Mouse (Mus musculus) adipocyte (in vitro differentiated cells): ENCODE measurements around the gene Ppp1r3g.
A peak's percentile ranks its signal among the peaks of the same experiment; 100 is the strongest.
"Not testable (repeated sequence)": the region's sequence is repeated elsewhere in the genome, so short reads cannot be mapped to it uniquely, and the experiment has no call there.

Source experiments
- DNase-seq: peaks from one replicate; pipeline ENCODE4 v3.0.0-alpha.2; 2016; ENCODE audit warnings: low spot score

The Ppp1r3g gene

DNA sequence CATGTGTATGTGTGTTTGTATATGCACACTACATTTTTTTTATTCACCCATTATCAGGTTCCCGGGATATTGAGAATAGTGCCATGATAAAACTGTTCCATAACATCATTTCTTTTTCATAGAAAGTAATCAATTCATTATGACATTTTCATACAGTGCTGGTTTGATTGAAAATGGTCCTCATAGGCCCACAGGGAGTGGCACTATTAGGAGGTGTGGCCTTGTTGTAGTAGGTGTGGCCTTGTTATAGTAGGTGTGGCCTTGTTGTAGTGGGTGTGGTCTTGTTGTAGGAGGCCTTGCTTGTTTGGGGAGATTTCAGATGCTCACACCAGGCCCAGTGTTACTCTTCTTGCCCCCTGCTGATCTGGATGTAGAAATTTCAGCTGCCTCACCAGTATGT, at the start of gene Ppp1r3g:
Ppp1r3g (plus strand) TSS at position 301 of the 400 bp plus-strand sequence.
- no peak for DNase-seq

DNA sequence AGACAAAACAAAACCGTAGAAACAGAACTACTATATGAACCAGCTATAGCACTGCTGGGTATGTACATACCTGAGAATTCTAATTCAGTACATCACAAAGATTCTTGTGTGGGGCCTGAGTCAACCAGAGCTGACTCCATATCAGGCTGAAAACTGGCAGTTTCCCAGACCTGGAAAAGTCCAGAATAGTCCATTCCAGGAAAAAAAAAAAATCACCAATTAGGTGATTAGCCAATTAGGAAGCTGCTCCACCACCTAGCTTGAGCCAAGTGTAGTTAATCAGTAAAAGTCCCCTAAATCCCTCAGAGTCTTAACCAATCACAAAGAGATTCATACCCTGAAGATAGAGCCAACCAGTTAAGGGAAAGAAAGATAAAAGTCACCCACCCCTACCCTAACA, 47.2 kb upstream of the Ppp1r3g start:
- DNase-seq, result no peak

DNA sequence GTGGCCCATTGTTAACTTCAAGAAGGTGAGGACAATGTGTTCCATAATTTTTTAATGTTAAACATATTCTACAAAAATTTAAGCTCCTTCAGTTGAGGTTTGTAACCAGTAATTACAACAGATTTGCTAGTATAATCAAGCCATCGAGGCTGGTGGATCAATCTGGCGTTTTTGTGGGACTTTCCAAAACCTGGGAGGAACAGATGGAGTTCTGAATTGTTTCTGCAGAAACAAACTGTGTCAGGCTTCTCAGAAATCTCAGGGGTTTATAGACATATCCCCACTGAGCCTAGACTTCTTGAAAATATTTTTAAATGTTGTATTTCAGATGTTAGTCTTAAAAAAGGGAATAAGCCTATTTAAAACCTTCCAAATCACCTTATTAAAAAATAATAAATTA, 20.6 kb upstream of the Ppp1r3g start:
- DNase-seq, result no peak

DNA sequence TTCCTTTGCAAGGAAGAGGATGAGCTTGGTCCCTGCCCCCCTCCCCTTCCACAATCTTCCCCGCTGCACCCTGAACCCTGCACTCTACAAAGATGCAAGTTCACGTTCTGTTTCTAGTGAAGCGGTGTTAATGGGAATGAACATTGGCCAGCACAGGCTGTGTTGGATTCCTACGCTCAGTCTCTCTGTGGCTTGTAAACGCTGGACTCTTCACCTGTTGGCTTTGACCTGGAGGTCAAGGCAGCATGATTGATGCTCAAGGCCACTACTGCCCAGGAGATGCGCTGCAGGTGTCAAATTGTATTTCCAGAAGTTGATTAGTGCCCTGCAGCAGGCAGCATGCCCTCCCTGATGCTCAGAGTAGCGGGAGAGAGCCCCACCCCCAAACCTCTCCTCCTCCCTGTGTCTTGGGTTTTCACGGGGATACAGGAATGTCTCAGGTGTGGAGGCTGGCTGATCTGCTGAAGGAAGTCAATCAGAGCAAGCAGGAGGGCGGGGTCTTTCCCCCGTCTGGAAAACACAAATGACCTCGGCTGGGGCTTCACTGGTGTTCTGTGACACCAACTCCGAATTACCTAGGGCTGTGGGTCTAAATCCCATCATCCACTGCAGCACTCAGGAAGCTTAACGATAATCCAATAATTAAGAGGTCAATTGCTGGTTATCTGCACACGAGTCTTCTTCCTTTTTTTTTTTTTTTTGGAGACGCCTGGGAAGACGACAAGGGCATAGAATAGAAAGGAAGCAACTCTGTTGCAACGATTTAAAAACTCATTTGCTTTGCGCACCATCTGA, 18.6 kb upstream of the Ppp1r3g start:
- DNase-seq, result no peak

DNA sequence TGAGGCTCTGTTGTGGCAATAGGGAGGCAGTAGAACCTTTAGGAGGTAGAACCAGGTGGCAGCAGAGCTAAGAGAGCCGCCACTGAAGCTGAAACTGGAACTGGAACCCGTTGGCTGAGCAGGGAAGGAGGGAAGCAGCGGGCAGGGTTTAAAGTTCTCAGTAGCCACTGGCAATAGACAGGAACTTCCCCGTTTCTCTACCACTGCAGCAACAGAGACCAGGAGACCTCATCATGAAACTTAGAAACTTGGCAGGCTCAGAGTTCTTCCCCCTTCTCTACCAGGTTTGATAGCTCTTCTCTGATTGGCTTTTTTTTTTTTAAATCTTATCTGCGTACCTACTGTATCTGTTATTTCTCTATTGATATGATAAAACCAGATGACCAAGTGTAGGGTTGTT, 17.7 kb upstream of the Ppp1r3g start:
- DNase-seq, result no peak

DNA sequence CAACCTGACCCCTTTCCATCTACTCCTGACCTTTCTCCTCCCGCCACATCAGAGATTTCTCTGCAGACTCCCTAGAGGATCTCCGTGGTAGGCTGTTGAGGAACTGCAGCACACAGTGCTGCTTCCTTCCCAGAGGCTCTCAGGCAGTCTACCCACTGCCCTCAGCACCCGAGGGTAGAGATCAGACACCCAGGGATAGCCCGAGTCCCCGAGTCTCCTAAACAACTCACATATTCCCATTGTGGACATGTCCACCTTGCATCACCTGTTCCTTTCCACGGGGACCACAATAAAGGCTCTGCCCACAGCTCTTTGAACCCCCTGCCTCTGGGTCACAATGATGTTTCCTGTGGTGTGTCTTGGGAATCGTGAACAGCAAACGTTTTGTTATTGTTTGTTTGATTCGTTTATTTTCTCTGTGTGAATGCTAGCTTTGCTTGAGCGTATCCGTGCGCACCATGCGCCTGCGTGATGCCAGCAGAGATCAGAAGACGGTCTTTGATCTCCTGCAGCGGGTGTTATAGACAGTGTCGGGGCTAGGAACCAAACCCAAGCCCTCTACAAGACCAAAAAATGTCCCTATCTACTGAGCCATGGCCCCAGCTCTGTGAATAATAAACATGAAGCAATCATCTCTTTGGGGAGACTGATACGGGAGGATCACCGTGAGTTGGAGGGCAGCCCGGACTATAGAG, 11.8 kb upstream of the Ppp1r3g start:
- DNase-seq, result no peak

DNA sequence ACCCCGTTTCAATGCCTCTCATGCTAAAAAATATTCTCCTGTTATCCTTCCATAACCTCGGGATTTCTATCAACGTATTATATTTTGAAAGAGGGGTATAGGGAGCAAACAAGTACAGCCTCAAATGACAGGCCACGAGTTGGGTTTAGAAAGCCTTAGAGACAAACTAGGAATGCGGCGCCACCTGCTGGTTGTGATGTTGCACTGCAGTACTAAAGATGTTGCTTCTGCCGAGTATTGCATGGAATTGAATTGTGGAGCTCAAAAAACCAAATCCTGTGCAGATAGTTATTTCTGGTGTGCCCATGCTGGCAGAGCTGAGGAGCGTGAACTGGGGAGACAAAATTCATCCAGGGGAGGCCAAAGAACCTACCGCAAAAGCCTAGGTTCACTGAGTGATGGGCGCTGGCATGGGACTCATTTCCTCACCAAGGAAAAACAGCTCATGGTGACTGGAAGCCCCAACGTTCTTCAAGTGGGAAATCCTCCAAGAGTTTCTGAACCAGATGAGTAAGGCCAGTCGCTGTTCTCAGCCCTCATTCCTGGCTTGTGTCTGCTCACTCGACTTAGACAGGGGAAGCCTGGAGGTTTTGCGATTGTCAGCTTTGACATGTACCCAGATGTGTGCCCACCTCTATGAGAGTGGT, 11.2 kb upstream of the Ppp1r3g start:
- DNase-seq, result peak; percentile 85

DNA sequence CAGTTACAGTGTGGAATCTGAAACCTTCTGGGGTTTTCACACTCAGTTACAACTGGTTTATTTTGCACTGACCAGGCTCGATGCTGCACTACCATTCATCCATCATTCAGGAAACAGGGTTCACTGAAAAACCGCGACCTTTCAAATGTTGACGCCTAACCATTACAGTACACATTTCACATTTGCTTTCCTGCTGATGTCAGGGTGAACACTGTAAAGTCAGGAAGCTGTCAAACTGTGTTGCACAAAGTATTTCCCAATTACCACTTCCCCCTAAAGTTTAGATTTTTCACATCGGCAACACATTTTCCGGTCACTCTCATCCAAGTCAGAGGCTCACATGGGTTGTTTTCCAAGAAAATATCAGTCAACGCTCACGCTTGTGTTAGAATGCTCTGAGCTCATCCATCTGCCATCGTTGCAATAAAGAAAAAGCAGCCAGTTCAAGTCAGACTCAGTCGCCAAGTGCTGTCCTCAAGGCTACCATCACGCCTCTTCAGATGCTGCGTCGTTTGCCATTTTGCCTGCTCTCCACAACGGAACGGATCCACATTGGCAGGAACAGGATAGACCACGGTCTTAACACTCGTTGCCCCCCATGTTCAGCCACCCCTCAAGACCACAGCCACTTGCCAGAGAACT, 8.7 kb upstream of the Ppp1r3g start:
- no peak for DNase-seq

DNA sequence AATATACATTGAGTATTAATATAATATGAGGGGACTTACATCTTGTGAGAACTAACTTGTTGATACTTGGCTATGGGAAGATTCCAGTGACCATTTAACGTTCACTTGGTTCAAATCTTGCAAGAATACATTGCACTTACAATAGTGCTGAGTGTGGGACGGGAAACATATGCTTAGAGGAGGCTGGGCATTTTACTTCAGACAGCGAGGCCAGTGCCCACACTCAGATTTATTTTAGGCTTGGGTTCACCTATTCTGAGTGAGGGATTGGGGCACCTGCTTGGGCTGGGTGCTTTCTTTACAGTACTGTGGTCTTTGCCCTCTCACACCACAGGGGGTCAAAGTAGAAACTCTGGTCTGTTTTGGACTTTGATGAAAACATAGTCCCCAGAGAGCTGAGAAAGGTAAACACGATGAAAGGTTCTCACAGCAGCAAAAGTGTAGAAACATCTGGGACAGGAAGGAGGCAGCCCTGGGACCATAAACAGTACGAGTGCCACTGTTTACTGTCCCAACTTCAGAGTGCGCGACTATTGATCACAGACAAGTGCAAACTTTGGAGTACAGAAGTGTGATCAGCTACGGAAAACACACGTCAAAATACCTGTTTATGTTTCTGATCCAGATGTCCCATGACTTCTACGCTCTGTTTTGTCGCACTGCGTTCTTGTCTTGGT, 890 bp downstream of the Ppp1r3g start:
- no peak for DNase-seq

DNA sequence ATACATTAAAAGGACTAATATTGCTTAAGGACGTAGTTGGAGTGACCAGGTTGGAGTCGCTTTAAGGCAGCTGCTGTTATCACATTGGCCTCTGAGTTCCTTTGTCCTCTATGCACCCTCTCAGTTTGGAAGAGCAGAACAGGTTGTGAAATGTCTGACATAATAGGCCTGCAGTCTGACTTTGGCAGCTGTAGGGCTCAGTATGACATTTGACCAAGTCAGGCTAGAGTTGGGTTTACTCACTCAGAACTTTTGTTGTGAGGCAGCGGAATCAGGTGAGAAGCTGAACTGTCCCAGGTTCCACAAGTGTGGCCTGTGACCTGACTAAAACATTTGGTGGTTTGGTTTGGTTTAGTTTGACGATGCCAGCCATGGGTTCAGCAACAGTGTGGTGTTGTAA, 4.9 kb downstream of the Ppp1r3g start:
- peak; percentile 89 for DNase-seq

DNA sequence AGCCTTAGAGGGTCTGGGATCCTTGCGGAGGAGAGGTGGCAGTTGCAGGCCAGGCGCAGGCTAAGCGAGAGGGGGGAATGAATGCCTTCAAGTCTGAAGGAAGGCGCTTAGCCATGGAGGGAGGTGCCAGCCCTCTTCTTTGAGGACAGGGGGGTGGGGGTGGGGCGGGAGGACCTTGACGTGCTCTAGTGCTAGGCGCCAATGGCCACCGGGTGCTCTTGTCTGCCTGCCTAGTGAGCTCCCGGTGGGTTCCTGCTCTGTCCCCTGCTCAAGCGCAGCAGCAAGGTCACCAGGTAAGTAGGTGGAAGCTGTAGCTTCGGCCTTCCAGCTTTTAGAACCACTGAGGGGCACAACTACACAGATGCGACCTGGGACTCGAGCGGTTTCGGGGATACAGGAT, 9.1 kb downstream of the Ppp1r3g start:
- no peak for DNase-seq

DNA sequence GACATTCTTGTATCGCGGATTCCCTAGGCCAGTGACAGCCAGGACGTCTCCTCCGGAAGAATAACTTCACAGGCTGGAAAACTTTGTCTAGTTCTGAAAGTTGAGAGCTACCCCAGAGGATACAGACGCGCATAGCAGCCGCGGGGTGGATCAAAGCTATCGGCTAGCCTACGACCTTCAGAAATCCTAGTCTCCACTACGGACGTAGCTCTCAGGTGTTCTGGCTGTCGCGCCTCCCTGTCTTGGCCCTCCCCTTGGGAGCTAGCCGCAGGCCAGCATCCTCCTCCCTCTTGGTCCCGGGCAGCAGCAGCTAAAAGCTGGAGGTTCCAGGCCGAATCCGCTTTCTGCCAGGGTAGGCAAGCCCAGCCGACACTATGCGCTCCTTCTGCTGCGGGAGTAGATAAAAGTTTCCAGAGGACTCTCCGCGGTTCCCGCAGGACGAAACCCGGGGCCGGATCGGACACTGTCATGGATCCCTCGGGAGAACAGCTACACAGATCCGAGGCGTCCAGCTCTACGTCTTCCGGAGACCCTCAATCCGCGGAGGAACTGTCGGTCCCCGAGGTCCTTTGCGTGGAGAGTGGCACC, 9.6 kb downstream of the Ppp1r3g start:
- no peak for DNase-seq

DNA sequence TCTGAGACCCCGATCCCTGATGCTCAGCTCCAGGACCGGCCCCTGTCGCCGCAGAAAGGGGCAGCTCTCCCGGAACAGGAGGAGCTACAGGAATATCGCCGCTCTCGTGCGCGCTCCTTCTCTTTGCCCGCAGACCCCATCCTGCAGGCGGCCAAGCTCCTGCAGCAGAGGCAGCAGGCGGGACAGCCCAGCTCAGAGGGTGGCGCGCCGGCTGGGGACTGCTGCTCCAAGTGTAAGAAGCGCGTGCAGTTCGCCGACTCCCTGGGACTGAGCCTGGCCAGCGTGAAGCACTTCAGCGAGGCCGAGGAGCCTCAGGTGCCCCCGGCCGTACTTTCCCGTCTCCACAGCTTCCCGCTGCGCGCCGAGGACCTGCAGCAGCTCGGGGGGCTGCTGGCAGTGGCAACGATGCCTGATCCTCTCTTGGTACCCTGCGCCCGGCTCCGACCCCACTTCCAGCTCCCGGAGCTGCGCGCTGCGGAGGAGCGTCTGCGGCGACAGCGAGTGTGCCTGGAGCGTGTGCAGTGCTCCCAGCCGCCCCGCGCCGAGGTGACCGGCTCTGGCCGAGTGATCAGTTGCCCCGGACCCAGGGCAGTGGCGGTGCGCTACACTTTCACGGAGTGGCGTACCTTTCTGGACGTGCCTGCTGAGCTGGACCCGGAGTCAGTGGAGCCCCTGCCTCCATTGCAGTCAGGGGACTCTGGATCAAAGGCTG, 10.2 kb downstream of the Ppp1r3g start:
- DNase-seq, result no peak

DNA sequence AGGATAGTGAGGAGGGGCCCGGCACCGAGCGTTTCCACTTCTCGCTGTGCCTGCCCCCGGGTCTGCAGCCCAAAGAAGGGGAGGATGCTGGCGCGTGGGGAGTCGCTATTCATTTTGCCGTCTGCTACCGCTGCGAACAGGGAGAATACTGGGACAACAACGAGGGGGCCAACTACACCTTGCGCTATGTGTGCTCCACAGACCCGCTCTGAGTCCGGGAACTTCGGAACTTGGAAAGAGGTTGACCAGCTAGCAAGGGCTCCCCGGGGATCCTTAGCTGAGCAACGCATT, 10.7 kb downstream of the Ppp1r3g start:
- DNase-seq, result no peak

DNA sequence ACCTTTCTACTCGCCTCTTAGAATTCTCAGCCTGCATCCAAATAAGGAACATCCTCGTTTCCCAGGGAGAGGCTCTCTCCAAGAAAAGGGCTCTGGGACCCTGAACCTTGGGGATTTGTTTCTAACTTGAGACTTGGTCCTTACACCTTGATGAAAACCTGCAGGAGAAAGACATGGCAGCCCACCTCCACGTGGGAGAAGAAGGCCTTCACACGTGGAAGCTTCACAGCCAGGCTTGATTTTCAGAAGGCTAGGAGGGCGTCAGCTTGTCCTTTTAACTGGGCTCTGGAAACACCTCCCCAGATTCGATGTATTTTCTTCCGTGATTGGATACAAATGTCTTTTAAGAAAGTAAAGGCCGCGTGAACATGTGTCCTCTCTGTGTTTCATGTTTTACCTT, 11.2 kb downstream of the Ppp1r3g start:
- DNase-seq, result no peak

DNA sequence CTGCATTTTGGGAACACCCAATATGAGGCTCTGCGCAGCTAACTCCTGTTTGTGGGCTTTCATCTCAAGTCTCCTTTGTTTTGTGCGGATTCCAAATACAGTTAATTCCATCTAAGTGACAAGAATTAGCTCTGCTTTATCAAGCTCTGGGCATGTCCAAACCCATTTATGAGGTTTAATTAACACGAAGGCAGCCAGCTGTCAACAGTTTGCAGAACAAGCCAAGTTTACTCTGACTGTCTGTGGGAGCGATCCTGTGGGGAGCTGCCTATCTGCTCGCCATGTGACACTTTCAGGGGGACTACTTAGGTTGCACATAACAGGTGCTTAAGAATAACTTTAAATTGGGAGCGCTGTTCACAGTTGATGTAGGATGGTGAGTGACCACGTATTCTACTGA, 18.3 kb downstream of the Ppp1r3g start:
- DNase-seq, result no peak

DNA sequence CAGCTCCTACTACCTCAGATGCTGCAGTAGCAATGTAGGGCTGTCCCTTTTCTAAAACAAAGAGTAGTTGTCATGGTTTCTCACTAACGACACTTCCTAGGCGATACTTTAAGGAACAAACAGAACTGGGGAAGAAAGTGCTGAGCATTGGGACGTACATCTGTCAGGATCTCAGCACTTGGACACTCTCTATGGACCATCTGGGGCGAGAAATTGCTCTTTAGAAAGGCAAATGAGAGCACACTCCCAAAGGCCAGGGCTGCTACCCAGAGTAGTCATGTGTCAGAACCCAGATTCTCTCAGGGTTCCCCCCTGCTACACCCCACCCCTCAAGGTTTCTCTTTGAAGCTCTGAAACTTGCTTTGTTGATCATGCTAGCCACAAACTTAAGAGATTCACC, 21.8 kb downstream of the Ppp1r3g start:
- no peak for DNase-seq

DNA sequence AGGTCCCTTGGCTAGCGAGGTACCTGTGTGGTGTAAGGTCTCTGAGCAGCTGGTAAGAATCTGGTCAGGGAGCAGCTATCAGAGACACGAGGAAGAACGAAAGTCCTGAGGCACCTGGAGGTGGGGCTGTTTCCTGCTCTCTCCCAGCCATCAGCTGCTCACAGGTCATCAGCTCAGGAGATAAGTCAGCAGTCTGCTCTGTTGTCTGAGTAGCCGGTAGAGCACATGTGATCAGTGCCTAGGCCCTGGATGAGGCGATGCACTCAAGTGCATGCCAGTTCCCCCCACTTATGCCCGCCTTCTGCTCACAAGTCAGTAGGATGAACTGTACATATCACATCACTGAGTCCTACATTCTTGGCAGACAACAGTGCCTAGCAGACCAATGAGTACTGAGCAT, 24.3 kb downstream of the Ppp1r3g start:
- DNase-seq, result no peak

DNA sequence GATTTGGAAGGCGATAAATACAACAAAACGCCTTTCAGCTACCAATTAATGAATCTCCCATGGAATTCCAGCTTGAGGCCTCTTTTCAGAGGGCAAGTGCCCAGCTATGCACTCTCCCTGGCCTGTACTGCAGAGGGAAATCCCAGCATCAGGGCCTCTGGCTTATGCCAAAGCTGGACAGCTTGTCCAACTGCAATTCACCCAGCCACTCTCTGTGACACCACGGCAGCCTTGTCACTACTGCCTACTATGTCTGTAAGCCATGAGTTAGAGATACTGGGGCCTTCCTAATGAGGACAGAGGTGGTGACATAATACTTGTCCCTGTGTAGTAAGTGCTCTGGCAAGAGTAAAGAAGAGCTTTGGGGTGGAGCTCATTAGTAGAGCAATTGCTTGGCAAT, 30.7 kb downstream of the Ppp1r3g start:
- peak; percentile 35 for DNase-seq

DNA sequence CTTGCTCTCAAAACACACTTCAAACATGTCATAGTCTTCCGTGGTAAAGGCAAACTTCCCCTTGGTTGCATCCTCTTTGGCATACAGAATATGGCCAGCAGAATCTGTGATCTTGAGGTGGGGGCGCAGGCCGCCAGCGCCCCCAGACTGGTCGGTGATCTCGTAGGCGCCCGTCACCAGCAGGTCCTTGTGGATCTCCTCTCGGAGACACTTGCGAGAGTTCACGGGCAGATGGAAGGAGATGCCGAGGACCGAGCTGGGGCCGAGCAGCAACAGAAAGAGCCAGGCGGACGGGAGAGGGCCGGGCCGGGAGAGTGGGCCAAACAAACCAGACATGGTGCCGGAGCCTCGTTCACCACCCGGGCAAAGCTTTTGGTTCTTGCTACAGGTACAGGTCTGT, 32.5 kb downstream of the Ppp1r3g start:
- DNase-seq, result not testable (repeated sequence)

DNA sequence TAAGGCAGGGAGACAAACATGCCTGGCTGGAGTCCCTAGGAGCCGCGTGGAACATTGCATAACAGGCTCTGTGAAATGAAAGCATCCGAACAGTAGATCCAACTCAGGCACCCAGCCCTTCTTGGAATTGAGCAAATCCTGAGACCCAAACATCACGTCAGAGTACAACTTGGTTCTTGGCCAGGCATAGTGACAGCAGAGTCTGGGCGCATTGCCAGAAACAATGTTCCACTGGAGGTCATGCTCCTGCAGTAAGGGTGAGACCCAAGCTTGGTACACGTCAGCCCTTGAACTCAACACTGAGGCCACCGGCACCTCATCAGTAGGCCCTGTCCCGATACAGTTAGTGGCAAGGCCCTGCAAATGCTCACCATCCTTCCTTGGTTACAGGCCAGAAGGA, 35.4 kb downstream of the Ppp1r3g start:
- peak; percentile 95 for DNase-seq
